Mouse (Mus musculus): Measurements from ENCODE around the gene Fbxl8. TPM values are rescaled to one million over a fixed set of nuclear protein-coding genes. Genes with fewer than 3 reads are reported as not detected.

The Fbxl8 gene
- total and polyA plus RNA-seq, 3 experiments, result 5.2 to 10.5 (median 5.9) TPM

DNA sequence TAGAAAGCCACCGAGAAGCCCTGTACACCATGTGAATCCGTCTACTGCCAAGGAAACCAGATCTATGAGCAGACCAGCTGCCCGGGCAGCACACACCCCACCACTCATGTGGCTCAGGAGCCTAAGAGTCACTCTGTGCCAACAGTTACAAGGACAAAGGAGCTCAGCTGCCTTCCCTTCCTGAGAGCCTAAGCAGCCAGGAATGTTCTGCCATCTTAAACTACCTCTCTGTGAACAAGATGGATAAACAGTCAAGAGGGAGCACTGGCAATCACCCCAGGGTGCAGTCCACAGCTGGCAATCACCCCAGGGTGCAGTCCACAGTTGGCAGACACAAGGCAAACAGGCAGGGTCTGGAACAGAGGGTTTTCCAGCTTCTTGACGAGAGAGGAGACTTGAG lies 53.5 kb downstream of the Fbxl8 start:
- TF ChIP-seq IRF4 (IDR thresholded peaks at IDR 0.05; ENCODE audit: low read depth, low read length) (no peak), MAX (IDR thresholded peaks at IDR 0.05; ENCODE audit: low read length) (no peak)
- Histone ChIP-seq H3K4me3 (replicated peaks in 1 of 3; ENCODE audit: low read depth in 2 of 3, low read length in 2 of 3, poor library complexity in 1 of 3) (no peak overlapping the region), H3K36me3 (replicated peaks in 1 of 2; ENCODE audit: control insufficient read depth in 1 of 2, insufficient read depth in 1 of 2, low read length in 1 of 2) (peaks cover 52 to 84% of the 10 kb centered on the region in 2 experiments), H3K9ac (ENCODE audit: insufficient read depth, low read depth) (no peak overlapping the region), H3K79me2 (replicated peaks; ENCODE audit: control insufficient read depth, extremely low read depth, insufficient read depth, poor library complexity, severe bottlenecking) (no peaks in the 10 kb centered on the region), H3K27ac (ENCODE audit: insufficient read depth, low read depth) (no peak overlapping the region), H3K9me3 (replicated peaks; ENCODE audit: low read length) (no peaks in the 10 kb centered on the region), H3K27me3 (replicated peaks) (no peaks in the 10 kb centered on the region), H3K4me2 (ENCODE audit: insufficient read depth, low read depth, poor library complexity, severe bottlenecking) (no peak overlapping the region), H3K4me1 (ENCODE audit: control insufficient read depth in 1 of 2, insufficient read depth in 2 of 2) (no peaks in the 10 kb centered on the region)
- dilution Hi-C loops (cut with MboI; ENCODE audit: extremely low pct_ligation_motif_present, extremely low pct_unique_long_range_greater_than_20kb, low sequenced_read_pairs) (no loop called here), in situ Hi-C loops (cut with MboI; ENCODE audit: low pct_ligation_motif_present, low pct_unique_long_range_greater_than_20kb, low sequenced_read_pairs) (no loop called here)
- DNase-seq (ENCODE audit: extremely low read depth), result no peak

DNA sequence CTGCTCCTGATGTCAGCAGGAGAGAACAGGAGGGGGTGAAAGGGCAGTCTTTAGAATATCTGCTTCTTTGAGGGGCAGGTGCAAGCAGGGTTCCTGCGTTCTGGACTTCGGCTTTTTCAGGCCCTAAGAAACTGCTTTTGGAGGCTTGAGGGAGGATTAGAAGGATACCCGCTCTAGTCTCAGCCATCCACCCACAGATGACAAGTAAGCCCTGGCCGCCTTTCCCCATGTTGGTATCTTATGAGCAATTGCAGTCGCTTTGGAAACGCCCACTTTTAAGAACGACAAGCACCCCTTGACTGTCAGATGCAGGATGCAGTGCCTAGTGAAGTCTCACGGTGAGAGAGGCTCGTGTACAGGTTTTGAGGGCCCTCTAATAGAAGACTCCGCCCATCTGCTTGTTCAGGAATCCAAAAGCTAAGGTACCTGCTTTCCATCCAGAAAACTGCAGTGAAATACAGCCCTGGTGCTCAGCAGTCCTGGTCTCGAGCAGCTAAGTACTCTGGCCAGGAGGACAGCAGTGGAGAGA lies 54.3 kb downstream of the Fbxl8 start:
- no peaks in the 10 kb centered on the region for H3K79me2 ChIP-seq (replicated peaks; ENCODE audit: control insufficient read depth, extremely low read depth, insufficient read depth, poor library complexity, severe bottlenecking)
- in situ Hi-C loops (cut with MboI; ENCODE audit: low pct_ligation_motif_present, low pct_unique_long_range_greater_than_20kb, low sequenced_read_pairs) (no loop called here), dilution Hi-C loops (cut with MboI; ENCODE audit: extremely low pct_ligation_motif_present, extremely low pct_unique_long_range_greater_than_20kb, low sequenced_read_pairs) (no loop called here)
- H3K4me3 ChIP-seq (replicated peaks in 1 of 3; ENCODE audit: low read depth in 2 of 3, low read length in 2 of 3, poor library complexity in 1 of 3), result no peak overlapping the region
- DNase-seq (ENCODE audit: extremely low read depth), result no peak
- H3K9ac ChIP-seq (ENCODE audit: insufficient read depth, low read depth), result no peak overlapping the region
- H3K9me3 ChIP-seq (replicated peaks; ENCODE audit: low read length), result no peaks in the 10 kb centered on the region
- TF ChIP-seq NELFE (IDR thresholded peaks at IDR 0.05; ENCODE audit: low read depth, low read length) (no peak), MAFK (IDR thresholded peaks at IDR 0.05; ENCODE audit: insufficient replicate concordance, low read length) (no peak), GABPA (IDR thresholded peaks at IDR 0.05; ENCODE audit: insufficient replicate concordance, low read depth, low read length) (no peak), IRF4 (IDR thresholded peaks at IDR 0.05; ENCODE audit: low read depth, low read length) (no peak), NRF1 (IDR thresholded peaks at IDR 0.05; ENCODE audit: low read depth, low read length) (no peak)
- no peak overlapping the region for H3K27ac ChIP-seq (ENCODE audit: insufficient read depth, low read depth)
- H3K36me3 ChIP-seq (replicated peaks in 1 of 2; ENCODE audit: control insufficient read depth in 1 of 2, insufficient read depth in 1 of 2, low read length in 1 of 2), result peaks cover 50 to 82% of the 10 kb centered on the region in 2 experiments
- H3K4me2 ChIP-seq (ENCODE audit: insufficient read depth, low read depth, poor library complexity, severe bottlenecking), result no peak overlapping the region
- no peaks in the 10 kb centered on the region for H3K27me3 ChIP-seq (replicated peaks)
- no peaks in the 10 kb centered on the region for H3K4me1 ChIP-seq (ENCODE audit: control insufficient read depth in 1 of 2, insufficient read depth in 2 of 2)

Other genes starting within 250 kb of the Fbxl8 start
Only the 20 nearest of the 22 such genes appear.
- not detected in 2 replicates for gene Ces3b, start 180.9 kb upstream of the Fbxl8 start, total RNA-seq (2012; rRNA removed)
- not detected in 2 replicates for gene Ces3b, start 180.9 kb upstream of the Fbxl8 start, total RNA-seq (2014; rRNA removed)
- not detected in 2 replicates for gene Ces3b, start 180.9 kb upstream of the Fbxl8 start, polyA plus RNA-seq (2012; ENCODE audit: insufficient read length, low read depth)
- not detected in 2 replicates for gene Ces4a, start 132.8 kb upstream of the Fbxl8 start, total RNA-seq (2012; rRNA removed)
- not detected in 2 replicates for gene Ces4a, start 132.8 kb upstream of the Fbxl8 start, total RNA-seq (2014; rRNA removed)
- not detected in 2 replicates for gene Ces4a, start 132.8 kb upstream of the Fbxl8 start, polyA plus RNA-seq (2012; ENCODE audit: insufficient read length, low read depth)
- gene Cbfb, start 94.0 kb upstream of the Fbxl8 start, total RNA-seq (2012; rRNA removed), result 49.7 and 70.2 TPM in 2 replicates
- gene Cbfb, start 94.0 kb upstream of the Fbxl8 start, total RNA-seq (2014; rRNA removed), result 170 and 203 TPM in 2 replicates
- gene Cbfb, start 94.0 kb upstream of the Fbxl8 start, polyA plus RNA-seq (2012; ENCODE audit: insufficient read length, low read depth), result 87.9 and 97.7 TPM in 2 replicates
- gene D230025D16Rik, start 39.5 kb upstream of the Fbxl8 start, total RNA-seq (2012; rRNA removed), result 10.7 and 11.9 TPM in 2 replicates
- gene D230025D16Rik, start 39.5 kb upstream of the Fbxl8 start, total RNA-seq (2014; rRNA removed), result 19.2 and 21.5 TPM in 2 replicates
- gene D230025D16Rik, start 39.5 kb upstream of the Fbxl8 start, polyA plus RNA-seq (2012; ENCODE audit: insufficient read length, low read depth), result 13.5 and 14.0 TPM in 2 replicates
- 4.0 and 4.1 TPM in 2 replicates for gene B3gnt9, start 9.5 kb upstream of the Fbxl8 start, total RNA-seq (2012; rRNA removed)
- gene B3gnt9, start 9.5 kb upstream of the Fbxl8 start, total RNA-seq (2014; rRNA removed), result 0.66 and 0.78 TPM in 2 replicates
- 0.57 and 0.91 TPM in 2 replicates for gene B3gnt9, start 9.5 kb upstream of the Fbxl8 start, polyA plus RNA-seq (2012; ENCODE audit: insufficient read length, low read depth)
- 30.8 and 31.0 TPM in 2 replicates for gene Tradd, start within 50 bp of the Fbxl8 start, total RNA-seq (2012; rRNA removed)
- 20.4 and 20.7 TPM in 2 replicates for gene Tradd, start within 50 bp of the Fbxl8 start, total RNA-seq (2014; rRNA removed)
- 18.6 and 24.3 TPM in 2 replicates for gene Tradd, start within 50 bp of the Fbxl8 start, polyA plus RNA-seq (2012; ENCODE audit: insufficient read length, low read depth)
- 0.08 TPM in 1 of 2 replicates, not detected in the other for gene Hsf4, start 5.2 kb downstream of the Fbxl8 start, total RNA-seq (2012; rRNA removed)
- not detected in 2 replicates for gene Hsf4, start 5.2 kb downstream of the Fbxl8 start, total RNA-seq (2014; rRNA removed)
- gene Hsf4, start 5.2 kb downstream of the Fbxl8 start, polyA plus RNA-seq (2012; ENCODE audit: insufficient read length, low read depth), result not detected in 2 replicates
- gene Nol3, start 11.5 kb downstream of the Fbxl8 start, total RNA-seq (2012; rRNA removed), result 0.34 and 0.42 TPM in 2 replicates
- gene Nol3, start 11.5 kb downstream of the Fbxl8 start, total RNA-seq (2014; rRNA removed), result not detected in 2 replicates
- 0.31 TPM in 1 of 2 replicates, not detected in the other for gene Nol3, start 11.5 kb downstream of the Fbxl8 start, polyA plus RNA-seq (2012; ENCODE audit: insufficient read length, low read depth)
- gene 4931428F04Rik, start 25.2 kb downstream of the Fbxl8 start, total RNA-seq (2012; rRNA removed), result 4.7 and 4.8 TPM in 2 replicates
- gene 4931428F04Rik, start 25.2 kb downstream of the Fbxl8 start, total RNA-seq (2014; rRNA removed), result 2.2 and 2.7 TPM in 2 replicates
- gene 4931428F04Rik, start 25.2 kb downstream of the Fbxl8 start, polyA plus RNA-seq (2012; ENCODE audit: insufficient read length, low read depth), result 9.1 and 9.4 TPM in 2 replicates
- 10.9 and 12.5 TPM in 2 replicates for gene Exoc3l, start 31.5 kb downstream of the Fbxl8 start, total RNA-seq (2012; rRNA removed)
- 3.9 and 4.4 TPM in 2 replicates for gene Exoc3l, start 31.5 kb downstream of the Fbxl8 start, total RNA-seq (2014; rRNA removed)
- gene Exoc3l, start 31.5 kb downstream of the Fbxl8 start, polyA plus RNA-seq (2012; ENCODE audit: insufficient read length, low read depth), result 6.3 and 7.5 TPM in 2 replicates
- 51.0 and 62.4 TPM in 2 replicates for gene E2f4, start 33.0 kb downstream of the Fbxl8 start, total RNA-seq (2012; rRNA removed)
- gene E2f4, start 33.0 kb downstream of the Fbxl8 start, total RNA-seq (2014; rRNA removed), result 34.1 and 39.9 TPM in 2 replicates
- 165 and 198 TPM in 2 replicates for gene E2f4, start 33.0 kb downstream of the Fbxl8 start, polyA plus RNA-seq (2012; ENCODE audit: insufficient read length, low read depth)
- 1.4 and 1.6 TPM in 2 replicates for gene Elmo3, start 41.0 kb downstream of the Fbxl8 start, total RNA-seq (2012; rRNA removed)
- 0.72 and 0.77 TPM in 2 replicates for gene Elmo3, start 41.0 kb downstream of the Fbxl8 start, total RNA-seq (2014; rRNA removed)
- gene Elmo3, start 41.0 kb downstream of the Fbxl8 start, polyA plus RNA-seq (2012; ENCODE audit: insufficient read length, low read depth), result 1.3 and 2.4 TPM in 2 replicates
- 1.7 and 1.8 TPM in 2 replicates for gene Lrrc29, start 61.6 kb downstream of the Fbxl8 start, total RNA-seq (2012; rRNA removed)
- gene Lrrc29, start 61.6 kb downstream of the Fbxl8 start, total RNA-seq (2014; rRNA removed), result 0.73 and 1.4 TPM in 2 replicates
- 1.4 and 1.8 TPM in 2 replicates for gene Lrrc29, start 61.6 kb downstream of the Fbxl8 start, polyA plus RNA-seq (2012; ENCODE audit: insufficient read length, low read depth)
- 88.1 and 113 TPM in 2 replicates for gene Tmem208, start 61.7 kb downstream of the Fbxl8 start, total RNA-seq (2012; rRNA removed)
- gene Tmem208, start 61.7 kb downstream of the Fbxl8 start, total RNA-seq (2014; rRNA removed), result 133 and 135 TPM in 2 replicates
- 76.2 and 99.9 TPM in 2 replicates for gene Tmem208, start 61.7 kb downstream of the Fbxl8 start, polyA plus RNA-seq (2012; ENCODE audit: insufficient read length, low read depth)
- gene Fhod1, start 83.3 kb downstream of the Fbxl8 start, total RNA-seq (2012; rRNA removed), result 3.1 and 3.5 TPM in 2 replicates
- gene Fhod1, start 83.3 kb downstream of the Fbxl8 start, total RNA-seq (2014; rRNA removed), result 0.81 and 1.8 TPM in 2 replicates
- gene Fhod1, start 83.3 kb downstream of the Fbxl8 start, polyA plus RNA-seq (2012; ENCODE audit: insufficient read length, low read depth), result 7.4 and 8.1 TPM in 2 replicates
- gene Slc9a5, start 84.2 kb downstream of the Fbxl8 start, total RNA-seq (2012; rRNA removed), result 3.5 and 4.5 TPM in 2 replicates
- 0.72 and 0.95 TPM in 2 replicates for gene Slc9a5, start 84.2 kb downstream of the Fbxl8 start, total RNA-seq (2014; rRNA removed)
- 3.1 and 3.5 TPM in 2 replicates for gene Slc9a5, start 84.2 kb downstream of the Fbxl8 start, polyA plus RNA-seq (2012; ENCODE audit: insufficient read length, low read depth)
- 0.80 and 1.1 TPM in 2 replicates for gene Plekhg4, start 108.6 kb downstream of the Fbxl8 start, total RNA-seq (2012; rRNA removed)
- gene Plekhg4, start 108.6 kb downstream of the Fbxl8 start, total RNA-seq (2014; rRNA removed), result 0.44 and 0.59 TPM in 2 replicates
- 0.33 and 0.54 TPM in 2 replicates for gene Plekhg4, start 108.6 kb downstream of the Fbxl8 start, polyA plus RNA-seq (2012; ENCODE audit: insufficient read length, low read depth)
- 0.08 TPM in 1 of 2 replicates, not detected in the other for gene Kctd19, start 148.9 kb downstream of the Fbxl8 start, total RNA-seq (2012; rRNA removed)
- not detected in 2 replicates for gene Kctd19, start 148.9 kb downstream of the Fbxl8 start, total RNA-seq (2014; rRNA removed)
- gene Kctd19, start 148.9 kb downstream of the Fbxl8 start, polyA plus RNA-seq (2012; ENCODE audit: insufficient read length, low read depth), result 0.22 TPM in 1 of 2 replicates, not detected in the other
- 0.34 and 0.38 TPM in 2 replicates for gene Lrrc36, start 148.9 kb downstream of the Fbxl8 start, total RNA-seq (2012; rRNA removed)
- 0.26 TPM in 1 of 2 replicates, not detected in the other for gene Lrrc36, start 148.9 kb downstream of the Fbxl8 start, total RNA-seq (2014; rRNA removed)
- 0.19 TPM in 2 replicates for gene Lrrc36, start 148.9 kb downstream of the Fbxl8 start, polyA plus RNA-seq (2012; ENCODE audit: insufficient read length, low read depth)
- 0.25 TPM in 2 replicates for gene Tppp3, start 206.9 kb downstream of the Fbxl8 start, total RNA-seq (2012; rRNA removed)
- gene Tppp3, start 206.9 kb downstream of the Fbxl8 start, total RNA-seq (2014; rRNA removed), result not detected in 2 replicates
- 0.39 and 0.49 TPM in 2 replicates for gene Tppp3, start 206.9 kb downstream of the Fbxl8 start, polyA plus RNA-seq (2012; ENCODE audit: insufficient read length, low read depth)

Measured in CH12.LX (cell line).